Mouse (Mus musculus): Measurements from ENCODE around the gene Nt5c3b. TPM values are rescaled to one million over a fixed set of nuclear protein-coding genes. Genes with fewer than 3 reads are reported as not detected.
A peak's percentile ranks its signal among the peaks of the same experiment; 100 is the strongest.

The Nt5c3b gene
- total and polyA plus RNA-seq, 2 experiments from 2014 or later = 58.5 to 111 TPM

- Histone ChIP-seq H3K27me3 (ENCODE audit: insufficient read depth, low read length) (peaks cover 7% of the 10 kb centered on the region; the same call in 1 of the 2 replicates), H3K9ac (replicated peaks; ENCODE audit: low read length, poor library complexity, severe bottlenecking) (peak overlapping the region; percentile 13; the same call in 1 of the 2 replicates), H3K27ac (ENCODE audit: low read depth, low read length) (no peak overlapping the region), H3K36me3 (ENCODE audit: insufficient read depth, low read length) (peaks cover 9% of the 10 kb centered on the region), H3K4me3 (ENCODE audit: low read depth, low read length) (no peak overlapping the region), H3K4me1 (ENCODE audit: insufficient read depth, low read length) (peaks cover 17% of the 10 kb centered on the region; the same call in 1 of the 2 replicates), H3K9me3 (ENCODE audit: low read length) (no peaks in the 10 kb centered on the region), H3K4me2 (ENCODE audit: low read depth, low read length, poor library complexity, severe bottlenecking) (no peak overlapping the region)
- DNase-seq (ENCODE audit: low spot score) = no peak
- TF ChIP-seq CTCF (IDR thresholded peaks at IDR 0.05) = no peak
- WGBS = 84% methylated on average over 11 of the region's 11 CpGs
- ATAC-seq (ENCODE audit: low FRiP score) = no peak
Measured at GRCm38 (mm10) chr11:100411736-100412135, 29.9 kb downstream of the Nt5c3b start.

GRCm38 (mm10) chr11:100409686-100410085 is 31.9 kb downstream of the Nt5c3b start:
- 89% methylated on average over 3 of the region's 3 CpGs for WGBS
- Histone ChIP-seq H3K9me3 (ENCODE audit: low read length) (no peaks in the 10 kb centered on the region), H3K27ac (ENCODE audit: low read depth, low read length) (no peak overlapping the region), H3K4me1 (ENCODE audit: insufficient read depth, low read length) (peaks cover 12% of the 10 kb centered on the region; the same call in 1 of the 2 replicates), H3K9ac (replicated peaks; ENCODE audit: low read length, poor library complexity, severe bottlenecking) (no peak overlapping the region), H3K27me3 (ENCODE audit: insufficient read depth, low read length) (no peaks in the 10 kb centered on the region), H3K4me3 (ENCODE audit: low read depth, low read length) (no peak overlapping the region), H3K36me3 (ENCODE audit: insufficient read depth, low read length) (peaks cover 9% of the 10 kb centered on the region), H3K4me2 (ENCODE audit: low read depth, low read length, poor library complexity, severe bottlenecking) (no peak overlapping the region)
- no peak for DNase-seq (ENCODE audit: low spot score)
- ATAC-seq (ENCODE audit: low FRiP score) = no peak
- TF ChIP-seq CTCF (IDR thresholded peaks at IDR 0.05) = no peak

- peaks cover 9% of the 10 kb centered on the region for H3K36me3 ChIP-seq (ENCODE audit: insufficient read depth, low read length)
- 96% methylated on average over 12 of the region's 12 CpGs for WGBS
- no peaks in the 10 kb centered on the region for H3K9me3 ChIP-seq (ENCODE audit: low read length)
- H3K27ac ChIP-seq (ENCODE audit: low read depth, low read length) = no peak overlapping the region
- no peak for ATAC-seq (ENCODE audit: low FRiP score)
- no peak overlapping the region for H3K9ac ChIP-seq (replicated peaks; ENCODE audit: low read length, poor library complexity, severe bottlenecking)
- no peak overlapping the region for H3K4me3 ChIP-seq (ENCODE audit: low read depth, low read length)
- DNase-seq (ENCODE audit: low spot score) = no peak
- no peaks in the 10 kb centered on the region for H3K27me3 ChIP-seq (ENCODE audit: insufficient read depth, low read length)
- no peak overlapping the region for H3K4me2 ChIP-seq (ENCODE audit: low read depth, low read length, poor library complexity, severe bottlenecking)
- 0 out of 2 replicates have a peak, but pooled peaks cover 12% of the 10 kb centered on the region for H3K4me1 ChIP-seq (ENCODE audit: insufficient read depth, low read length)
- no peak for TF ChIP-seq CTCF (IDR thresholded peaks at IDR 0.05)
Measured at GRCm38 (mm10) chr11:100408835-100409462, 32.7 kb downstream of the Nt5c3b start.

GRCm38 (mm10) chr11:100408076-100408834 is 33.4 kb downstream of the Nt5c3b start:
- TF ChIP-seq CTCF (IDR thresholded peaks at IDR 0.05) = peak; percentile 78
- Histone ChIP-seq H3K4me3 (ENCODE audit: low read depth, low read length) (no peak overlapping the region), H3K9me3 (ENCODE audit: low read length) (no peaks in the 10 kb centered on the region), H3K27ac (ENCODE audit: low read depth, low read length) (no peak overlapping the region), H3K36me3 (ENCODE audit: insufficient read depth, low read length) (peaks cover 9% of the 10 kb centered on the region), H3K4me2 (ENCODE audit: low read depth, low read length, poor library complexity, severe bottlenecking) (no peak overlapping the region), H3K4me1 (ENCODE audit: insufficient read depth, low read length) (0 out of 2 replicates have a peak, but pooled peaks cover 8% of the 10 kb centered on the region), H3K27me3 (ENCODE audit: insufficient read depth, low read length) (no peaks in the 10 kb centered on the region), H3K9ac (replicated peaks; ENCODE audit: low read length, poor library complexity, severe bottlenecking) (no peak overlapping the region)
- WGBS = 46% methylated on average over 10 of the region's 10 CpGs
- DNase-seq (ENCODE audit: low spot score) = peak; percentile 61
- no peak; the same call in 1 of the 2 replicates for ATAC-seq (ENCODE audit: low FRiP score)

- DNase-seq (ENCODE audit: low spot score) = no peak
- whole genome bisulfite sequencing = 87% methylated on average over 5 of the region's 5 CpGs
- Histone ChIP-seq H3K27ac (ENCODE audit: low read depth, low read length) (no peak overlapping the region), H3K36me3 (ENCODE audit: insufficient read depth, low read length) (peaks cover 9% of the 10 kb centered on the region), H3K4me2 (ENCODE audit: low read depth, low read length, poor library complexity, severe bottlenecking) (no peak overlapping the region), H3K4me3 (ENCODE audit: low read depth, low read length) (no peak overlapping the region), H3K9ac (replicated peaks; ENCODE audit: low read length, poor library complexity, severe bottlenecking) (no peak overlapping the region), H3K9me3 (ENCODE audit: low read length) (no peaks in the 10 kb centered on the region), H3K4me1 (ENCODE audit: insufficient read depth, low read length) (0 out of 2 replicates have a peak, but pooled peaks cover 4% of the 10 kb centered on the region), H3K27me3 (ENCODE audit: insufficient read depth, low read length) (no peaks in the 10 kb centered on the region)
- no peak for ATAC-seq (ENCODE audit: low FRiP score)
- no peak for TF ChIP-seq CTCF (IDR thresholded peaks at IDR 0.05)
Measured at GRCm38 (mm10) chr11:100406995-100407705, 34.5 kb downstream of the Nt5c3b start.

Measured in midbrain, postnatal 0 days (tissue).